Mouse (Mus musculus) bone marrow macrophage, adult 2 months (primary cell): ENCODE data around the gene Cacna1i.

Experiments used
- CTCF ChIP-seq: IDR thresholded peaks from 2 replicates; pipeline ENCODE4 v1.5.1; 2012; ENCODE audit warnings: low read depth, mild to moderate bottlenecking, low read length, moderate library complexity
- POLR2A ChIP-seq: IDR thresholded peaks from 2 replicates; pipeline ENCODE4 v1.6.1; 2012; ENCODE audit warnings: mild to moderate bottlenecking, low read depth, low read length, borderline replicate concordance

DNA sequence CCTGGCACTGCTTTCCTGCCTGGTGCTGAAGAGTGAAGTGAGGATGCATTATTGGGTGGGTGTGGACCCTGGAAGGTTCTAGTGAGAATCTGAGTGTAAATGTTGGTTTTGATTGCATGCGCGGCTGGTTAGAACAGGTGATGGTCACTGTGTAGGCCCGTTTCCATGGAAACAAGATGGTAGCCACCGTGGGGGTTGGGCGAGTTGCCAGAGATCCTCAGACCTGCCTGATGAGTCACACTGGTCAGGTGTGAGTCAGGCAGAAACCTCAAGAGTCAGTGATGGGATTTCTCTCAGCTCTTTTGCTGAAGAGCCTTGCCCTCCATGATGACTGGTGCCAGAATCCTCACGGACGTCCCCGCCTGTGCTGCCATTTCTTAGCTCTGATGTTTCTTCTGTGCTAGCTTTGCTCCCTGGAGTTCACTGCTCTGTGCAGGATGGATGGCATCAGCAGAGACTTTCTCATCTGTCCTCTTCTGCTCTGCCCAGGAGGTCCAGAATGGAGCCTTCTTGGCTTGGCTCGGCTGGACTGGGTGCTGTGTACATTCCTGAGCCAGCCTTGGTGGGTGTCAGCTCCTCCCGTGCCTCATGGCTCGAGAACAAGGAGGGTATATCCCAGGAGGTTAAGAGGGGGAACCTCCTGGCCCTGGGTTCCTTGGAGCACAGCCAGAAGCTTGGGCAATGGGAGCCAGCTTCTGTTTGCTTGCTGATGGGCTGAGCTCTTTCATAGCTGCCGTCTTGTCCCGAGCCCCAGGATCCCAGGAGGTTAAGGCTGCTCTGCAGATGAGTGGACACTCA lies 40.9 kb downstream of the Cacna1i start:
- no peak for TF ChIP-seq CTCF
- no peak for TF ChIP-seq POLR2A
